Mouse (Mus musculus): Measurements from ENCODE around the gene Add2. TPM values are rescaled to one million over a fixed set of nuclear protein-coding genes. Genes with fewer than 3 reads are reported as not detected.

Gene Add2
- polyA plus RNA-seq, 1 experiment from 2014 or later = 7.0 TPM

DNA sequence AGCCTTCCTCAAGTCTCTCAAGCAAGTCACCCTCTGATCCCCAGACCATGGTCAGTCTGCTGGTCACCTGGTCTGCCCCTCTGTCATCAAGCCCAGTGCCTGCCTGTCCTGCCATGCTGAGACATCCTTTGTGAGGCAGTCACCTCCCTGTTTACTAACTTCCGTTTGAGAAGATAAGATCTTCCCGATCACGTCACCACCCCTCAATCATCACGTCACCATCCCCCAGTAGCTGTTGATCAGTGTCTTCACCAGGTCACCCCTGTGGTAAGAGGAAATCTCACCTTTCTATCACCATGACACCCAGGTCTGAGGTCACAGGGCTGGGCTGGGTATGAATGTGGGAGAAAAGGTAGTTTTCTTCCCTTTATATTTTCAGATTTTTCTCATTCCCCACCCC is 120.0 kb downstream of the Add2 start:
- Histone ChIP-seq H3K27ac (replicated peaks) (no peak overlapping the region), H3K4me1 (0 out of 2 replicates have a peak, but pooled peaks cover 2% of the 10 kb centered on the region), H3K4me2 (replicated peaks) (no peak overlapping the region), H3K9me3 (replicated peaks) (no peaks in the 10 kb centered on the region), H3K4me3 (replicated peaks) (no peak overlapping the region), H3K9ac (no peak overlapping the region), H3K36me3 (no peaks in the 10 kb centered on the region), H3K27me3 (no peaks in the 10 kb centered on the region)
- 45% methylated on average over 4 of the region's 4 CpGs for WGBS
- ATAC-seq (ENCODE audit: insufficient number of reproducible peaks, low FRiP score, low TSS enrichment, low read depth) = no peak

DNA sequence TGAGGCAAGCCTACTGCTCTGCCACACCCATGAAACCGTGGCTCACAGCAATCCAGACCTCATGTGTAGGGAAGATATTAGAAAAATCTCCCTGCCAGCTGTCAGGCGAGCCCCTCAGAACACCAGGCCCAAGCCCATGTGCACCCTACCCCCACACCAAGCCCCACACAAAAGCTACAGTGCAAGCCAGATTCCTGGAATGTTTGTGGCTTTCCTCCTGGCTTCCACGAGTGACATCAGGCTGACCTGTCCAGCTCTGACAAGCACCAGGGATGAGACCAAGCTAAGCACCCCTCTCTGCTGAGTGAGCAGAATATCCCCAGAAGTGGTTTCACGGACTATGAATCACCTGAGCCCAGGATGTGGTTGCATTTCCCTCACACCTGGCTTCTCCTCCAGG is 120.5 kb downstream of the Add2 start:
- Histone ChIP-seq H3K27ac (replicated peaks) (no peak overlapping the region), H3K4me2 (replicated peaks) (no peak overlapping the region), H3K9me3 (replicated peaks) (no peaks in the 10 kb centered on the region), H3K9ac (no peak overlapping the region), H3K4me3 (replicated peaks) (no peak overlapping the region), H3K27me3 (no peaks in the 10 kb centered on the region), H3K4me1 (0 out of 2 replicates have a peak, but pooled peaks cover 2% of the 10 kb centered on the region), H3K36me3 (no peaks in the 10 kb centered on the region)
- 22% methylated on average over 4 of the region's 4 CpGs for WGBS
- no peak for ATAC-seq (ENCODE audit: insufficient number of reproducible peaks, low FRiP score, low TSS enrichment, low read depth)

DNA sequence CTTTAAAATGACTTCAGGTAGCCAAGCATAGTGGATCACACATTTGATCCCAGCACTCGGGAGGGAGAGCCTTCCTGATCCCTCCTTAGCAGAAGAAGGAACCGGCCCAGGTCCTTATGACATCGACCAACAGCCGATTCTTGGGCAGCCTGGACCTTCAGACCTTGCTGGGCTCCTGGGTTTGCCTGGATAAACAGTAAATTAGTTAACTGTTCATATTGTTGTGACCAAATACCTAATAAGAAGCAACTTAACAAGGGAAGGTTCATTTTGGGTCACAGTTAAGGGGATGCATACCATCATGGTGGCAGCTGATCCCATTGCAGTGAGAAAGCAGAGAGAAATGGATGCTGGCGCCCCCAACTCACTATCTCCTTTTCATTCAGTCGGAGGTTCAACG is 124.2 kb downstream of the Add2 start:
- no peak for ATAC-seq (ENCODE audit: insufficient number of reproducible peaks, low FRiP score, low TSS enrichment, low read depth)
- H3K9ac ChIP-seq = no peak overlapping the region
- 94% methylated on average over 7 of the region's 7 CpGs for WGBS
- H3K9me3 ChIP-seq (replicated peaks) = no peaks in the 10 kb centered on the region
- no peak overlapping the region for H3K4me3 ChIP-seq (replicated peaks)
- no peaks in the 10 kb centered on the region for H3K36me3 ChIP-seq
- H3K4me1 ChIP-seq = peaks cover 12% of the 10 kb centered on the region
- H3K27ac ChIP-seq (replicated peaks) = no peak overlapping the region
- H3K4me2 ChIP-seq (replicated peaks) = no peak overlapping the region
- 0 out of 2 replicates have a peak, but pooled peaks cover 3% of the 10 kb centered on the region for H3K27me3 ChIP-seq

DNA sequence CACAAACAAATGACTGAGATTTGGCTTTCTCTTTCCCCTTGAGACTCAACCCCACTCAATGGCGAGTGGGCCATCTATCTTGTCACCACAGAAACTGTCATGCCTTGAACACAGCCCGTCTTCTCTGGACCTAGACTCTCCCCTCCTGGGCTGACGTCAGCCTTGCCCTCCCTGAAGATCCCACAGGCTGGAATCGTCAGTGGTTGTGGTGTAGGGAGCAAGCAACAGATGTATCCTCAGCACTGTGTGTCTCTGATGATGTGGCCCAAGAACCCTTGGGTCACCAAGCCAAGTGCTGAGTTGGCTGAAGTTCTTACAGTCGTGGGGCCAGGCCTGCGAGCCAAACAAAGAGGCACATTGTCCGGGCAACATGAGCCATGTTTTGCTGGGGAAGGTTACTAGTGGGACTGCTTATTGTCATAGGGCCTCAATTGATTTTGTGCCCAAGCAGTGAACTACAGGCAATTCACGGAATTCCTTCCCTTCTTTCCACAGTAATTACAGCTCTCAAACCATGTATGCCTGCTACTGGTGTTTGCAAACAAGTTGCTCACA is 125.0 kb downstream of the Add2 start:
- Histone ChIP-seq H3K36me3 (no peaks in the 10 kb centered on the region), H3K4me2 (replicated peaks) (no peak overlapping the region), H3K4me3 (replicated peaks) (no peak overlapping the region), H3K27ac (replicated peaks) (no peak overlapping the region), H3K4me1 (peaks cover 14% of the 10 kb centered on the region), H3K9me3 (replicated peaks) (no peaks in the 10 kb centered on the region), H3K27me3 (0 out of 2 replicates have a peak, but pooled peaks cover 3% of the 10 kb centered on the region), H3K9ac (no peak overlapping the region)
- WGBS = 62% methylated on average over 8 of the region's 8 CpGs
- ATAC-seq (ENCODE audit: insufficient number of reproducible peaks, low FRiP score, low TSS enrichment, low read depth) = no peak

DNA sequence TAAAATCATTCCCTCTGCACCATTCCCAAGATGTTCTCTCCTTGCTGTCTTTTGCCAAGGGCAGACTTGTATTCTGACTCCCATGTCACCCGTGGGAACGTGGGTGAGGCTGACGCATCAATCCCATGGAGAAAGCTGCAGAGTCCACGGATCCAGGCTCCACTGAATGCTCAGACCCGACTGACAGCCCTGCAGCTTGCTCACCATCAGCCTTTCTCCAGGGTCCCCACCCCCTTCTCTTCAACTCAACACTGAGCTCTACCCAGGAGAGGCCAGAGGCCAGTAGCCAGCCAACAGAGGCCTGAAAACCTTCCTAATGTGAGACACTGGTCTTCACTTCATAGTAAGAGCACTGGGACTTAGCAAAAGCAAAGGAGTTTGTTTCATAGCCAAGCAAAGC is 125.5 kb downstream of the Add2 start:
- Histone ChIP-seq H3K27ac (replicated peaks) (no peak overlapping the region), H3K9ac (no peak overlapping the region), H3K4me1 (peaks cover 12% of the 10 kb centered on the region), H3K9me3 (replicated peaks) (no peaks in the 10 kb centered on the region), H3K4me3 (replicated peaks) (no peak overlapping the region), H3K27me3 (0 out of 2 replicates have a peak, but pooled peaks cover 3% of the 10 kb centered on the region), H3K36me3 (no peaks in the 10 kb centered on the region), H3K4me2 (replicated peaks) (no peak overlapping the region)
- WGBS = 70% methylated on average over 5 of the region's 5 CpGs
- no peak for ATAC-seq (ENCODE audit: insufficient number of reproducible peaks, low FRiP score, low TSS enrichment, low read depth)

DNA sequence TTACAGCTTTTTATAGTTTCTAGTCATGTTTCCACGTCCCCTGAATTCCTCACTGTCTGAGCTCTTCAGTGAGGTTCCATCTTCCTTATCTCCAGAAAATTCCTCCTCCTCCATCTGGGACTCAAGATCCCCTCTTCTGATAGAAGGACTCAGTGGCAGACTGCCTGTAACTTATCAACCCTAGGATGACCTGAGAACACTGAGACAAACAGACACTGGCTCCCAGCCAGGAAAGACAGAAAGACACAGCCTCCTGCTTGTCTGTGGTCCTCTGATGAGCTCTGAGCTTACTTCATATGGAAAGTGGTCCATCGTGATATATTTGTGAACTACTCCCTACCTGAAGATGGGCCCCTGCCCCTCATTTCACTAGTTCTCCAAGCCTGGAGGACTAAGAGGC is 126.0 kb downstream of the Add2 start:
- H3K36me3 ChIP-seq = no peaks in the 10 kb centered on the region
- no peaks in the 10 kb centered on the region for H3K9me3 ChIP-seq (replicated peaks)
- 56% methylated on average over 2 of the region's 2 CpGs for WGBS
- 0 out of 2 replicates have a peak, but pooled peaks cover 3% of the 10 kb centered on the region for H3K27me3 ChIP-seq
- H3K9ac ChIP-seq = no peak overlapping the region
- no peak overlapping the region for H3K4me2 ChIP-seq (replicated peaks)
- no peak overlapping the region for H3K27ac ChIP-seq (replicated peaks)
- no peak overlapping the region for H3K4me3 ChIP-seq (replicated peaks)
- no peak; the same call in 1 of the 2 replicates for ATAC-seq (ENCODE audit: insufficient number of reproducible peaks, low FRiP score, low TSS enrichment, low read depth)
- H3K4me1 ChIP-seq = peaks cover 12% of the 10 kb centered on the region

DNA sequence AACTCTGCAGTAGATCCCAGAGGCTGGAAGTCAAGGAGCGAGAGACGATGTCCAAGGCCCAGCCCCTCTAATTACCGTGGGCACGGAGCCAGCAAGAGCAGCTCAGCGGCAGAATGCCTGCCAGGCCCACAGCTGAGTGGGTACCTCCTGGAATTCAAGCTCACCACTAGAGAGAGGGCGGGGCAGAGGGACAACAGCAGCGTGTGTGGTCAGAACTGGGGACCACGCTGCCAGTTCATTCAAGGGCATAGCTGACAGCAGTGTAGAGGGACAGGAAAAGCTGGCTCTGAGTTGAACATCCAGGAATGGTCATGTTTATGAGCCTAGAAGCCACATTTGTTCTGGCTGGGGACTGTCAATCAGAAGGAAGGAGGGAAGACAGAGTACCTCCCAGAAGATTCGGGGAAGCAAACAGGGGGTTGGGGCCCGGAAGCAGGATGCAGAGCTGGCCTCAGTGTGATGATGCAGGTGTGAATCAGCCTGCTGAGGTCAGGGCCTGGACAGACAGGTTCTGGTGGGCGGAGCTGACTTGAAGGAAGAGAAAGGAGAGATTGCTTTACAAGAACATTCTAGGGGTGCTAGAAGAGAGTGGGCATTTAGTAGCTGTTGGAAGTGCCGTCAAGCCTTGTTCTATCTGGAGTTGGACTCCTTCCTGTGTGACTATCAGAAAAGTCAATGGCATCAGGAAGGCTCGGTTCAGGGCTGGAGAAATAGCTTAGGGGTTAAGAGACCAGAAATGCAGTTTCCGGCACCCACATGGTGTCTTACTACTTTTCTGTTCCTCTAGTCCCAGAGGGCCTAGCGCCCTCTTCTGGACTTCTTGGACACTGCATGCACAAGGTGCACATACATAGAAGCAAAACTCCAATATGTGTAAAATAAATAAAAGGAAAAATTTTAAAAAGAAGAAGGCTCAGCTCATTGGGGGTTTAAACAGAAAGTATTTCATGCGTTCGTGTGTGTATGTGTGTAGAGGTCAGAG is 129.1 kb downstream of the Add2 start:
- no peak overlapping the region for H3K4me3 ChIP-seq (replicated peaks)
- 0 out of 2 replicates have a peak, but pooled peaks cover 3% of the 10 kb centered on the region for H3K27me3 ChIP-seq
- no peaks in the 10 kb centered on the region for H3K36me3 ChIP-seq
- H3K4me1 ChIP-seq = peaks cover 12% of the 10 kb centered on the region
- peak overlapping the region; percentile 25 for H3K4me2 ChIP-seq (replicated peaks)
- H3K9ac ChIP-seq = no peak overlapping the region
- H3K27ac ChIP-seq (replicated peaks) = peak overlapping the region; percentile 23
- peak; percentile 83 for ATAC-seq (ENCODE audit: insufficient number of reproducible peaks, low FRiP score, low TSS enrichment, low read depth)
- 52% methylated on average over 17 of the region's 17 CpGs for WGBS
- H3K9me3 ChIP-seq (replicated peaks) = no peaks in the 10 kb centered on the region

DNA sequence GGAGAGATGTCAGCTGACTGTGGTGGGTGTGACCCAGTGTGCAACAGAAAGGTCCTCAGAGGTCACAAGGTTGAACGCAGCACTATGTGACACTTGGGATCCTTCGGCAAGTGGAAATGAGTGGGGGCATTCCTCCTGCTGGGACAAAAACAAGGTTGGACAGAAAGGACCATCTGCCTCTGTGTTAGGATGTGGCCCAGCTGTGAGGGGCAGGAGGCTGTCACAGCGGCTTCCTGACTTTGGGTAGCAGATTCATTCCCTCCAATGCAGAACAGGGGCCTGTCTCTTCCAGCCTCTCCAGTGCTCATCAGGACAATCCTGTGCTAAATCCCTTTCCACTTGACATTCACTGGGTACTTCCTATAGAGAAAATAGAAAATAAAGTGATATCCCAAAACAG is 132.4 kb downstream of the Add2 start:
- no peak overlapping the region for H3K4me2 ChIP-seq (replicated peaks)
- ATAC-seq (ENCODE audit: insufficient number of reproducible peaks, low FRiP score, low TSS enrichment, low read depth) = no peak
- H3K27me3 ChIP-seq = no peaks in the 10 kb centered on the region
- H3K4me1 ChIP-seq = peaks cover 12% of the 10 kb centered on the region
- no peak overlapping the region for H3K4me3 ChIP-seq (replicated peaks)
- no peak overlapping the region for H3K9ac ChIP-seq
- H3K36me3 ChIP-seq = no peaks in the 10 kb centered on the region
- H3K9me3 ChIP-seq (replicated peaks) = no peaks in the 10 kb centered on the region
- 60% methylated on average over 3 of the region's 3 CpGs for WGBS
- no peak overlapping the region for H3K27ac ChIP-seq (replicated peaks)

DNA sequence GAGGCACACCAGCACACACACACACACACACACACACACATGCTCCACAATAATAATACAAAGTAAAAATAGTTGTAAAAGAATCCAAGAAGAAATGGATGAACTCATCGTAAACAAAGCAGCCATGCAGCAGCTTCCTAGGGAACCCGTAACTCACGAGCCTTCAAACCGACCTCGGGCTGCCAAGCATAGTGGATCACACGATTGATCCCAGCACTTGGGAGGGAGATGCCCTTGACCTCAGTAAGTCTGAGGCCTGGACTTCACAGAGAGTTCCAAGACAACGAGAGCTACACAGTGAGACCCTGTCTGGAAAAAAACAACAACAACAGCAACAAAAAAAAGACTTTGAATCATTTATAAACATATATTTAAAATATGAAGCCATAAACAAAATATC is 133.1 kb downstream of the Add2 start:
- ATAC-seq (ENCODE audit: insufficient number of reproducible peaks, low FRiP score, low TSS enrichment, low read depth) = no peak
- 58% methylated on average over 7 of the region's 7 CpGs for WGBS

DNA sequence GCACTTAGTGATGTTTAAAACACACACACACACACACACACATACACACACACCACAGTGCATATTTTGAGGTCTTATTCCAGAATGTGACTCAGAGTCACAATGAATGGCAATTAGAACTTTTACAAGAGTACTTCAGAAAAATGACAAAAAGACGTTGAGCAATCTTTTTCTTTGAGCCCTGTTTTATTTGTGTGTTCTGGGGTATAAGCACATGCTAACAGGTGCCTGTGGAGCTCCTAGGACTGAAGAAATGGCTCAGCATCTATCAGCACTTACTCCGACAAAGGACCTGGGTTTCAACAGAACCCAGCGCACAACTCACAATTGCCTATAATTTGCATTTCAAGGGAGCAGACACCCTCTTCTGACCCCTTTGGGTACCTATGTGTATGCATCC is 135.5 kb downstream of the Add2 start:
- Histone ChIP-seq H3K27ac (replicated peaks) (no peak overlapping the region), H3K4me2 (replicated peaks) (no peak overlapping the region), H3K36me3 (no peaks in the 10 kb centered on the region), H3K9me3 (replicated peaks) (no peaks in the 10 kb centered on the region), H3K4me3 (replicated peaks) (no peak overlapping the region), H3K4me1 (peaks cover 8% of the 10 kb centered on the region; the same call in 1 of the 2 replicates), H3K9ac (no peak overlapping the region), H3K27me3 (no peaks in the 10 kb centered on the region)
- 55% methylated on average over 3 of the region's 3 CpGs for WGBS
- no peak for ATAC-seq (ENCODE audit: insufficient number of reproducible peaks, low FRiP score, low TSS enrichment, low read depth)

More for the DNA sequence above, 133.1 kb downstream of the Add2 start:
- Histone ChIP-seq H3K27me3 (no peaks in the 10 kb centered on the region), H3K27ac (replicated peaks) (no peak overlapping the region), H3K36me3 (no peaks in the 10 kb centered on the region), H3K9ac (no peak overlapping the region), H3K4me3 (replicated peaks) (no peak overlapping the region), H3K9me3 (replicated peaks) (no peaks in the 10 kb centered on the region), H3K4me2 (replicated peaks) (no peak overlapping the region), H3K4me1 (peaks cover 12% of the 10 kb centered on the region)

DNA sequence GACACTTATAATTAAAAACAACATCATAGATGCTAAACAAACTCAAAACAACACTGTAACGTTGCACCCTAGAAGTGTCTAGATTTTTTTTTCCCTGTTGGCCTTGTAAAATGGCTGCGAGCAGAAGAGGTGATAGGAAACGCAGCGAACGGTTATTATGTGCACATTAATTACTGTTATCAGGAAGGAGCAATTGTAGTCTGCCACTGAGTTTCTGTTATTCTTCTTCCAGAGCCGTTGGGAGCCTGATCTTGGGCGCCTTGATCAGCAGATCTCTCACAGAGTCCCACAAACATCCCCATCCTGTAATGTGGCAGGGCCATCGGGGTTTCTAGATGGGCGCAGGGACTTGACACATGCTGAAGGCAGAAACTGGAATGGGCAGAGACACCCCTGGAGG is 137.9 kb downstream of the Add2 start:
- no peak overlapping the region for H3K27ac ChIP-seq (replicated peaks)
- H3K4me2 ChIP-seq (replicated peaks) = no peak overlapping the region
- H3K9ac ChIP-seq = no peak overlapping the region
- H3K4me1 ChIP-seq = peaks cover 8% of the 10 kb centered on the region; the same call in 1 of the 2 replicates
- no peak overlapping the region for H3K4me3 ChIP-seq (replicated peaks)
- no peak for ATAC-seq (ENCODE audit: insufficient number of reproducible peaks, low FRiP score, low TSS enrichment, low read depth)
- 74% methylated on average over 9 of the region's 9 CpGs for WGBS
- H3K36me3 ChIP-seq = no peaks in the 10 kb centered on the region
- no peaks in the 10 kb centered on the region for H3K27me3 ChIP-seq
- H3K9me3 ChIP-seq (replicated peaks) = no peaks in the 10 kb centered on the region

All from embryonic facial prominence, embryonic 15.5 days (tissue).